Mouse (Mus musculus): Measurements from ENCODE around the gene Hamp2.

The Hamp2 gene

GRCm38 (mm10) chr7:30891746-30892145, 32.7 kb downstream of the Hamp2 start:
- DNase-seq (ENCODE audit: inconsistent ontology term) = no peak

DNA sequence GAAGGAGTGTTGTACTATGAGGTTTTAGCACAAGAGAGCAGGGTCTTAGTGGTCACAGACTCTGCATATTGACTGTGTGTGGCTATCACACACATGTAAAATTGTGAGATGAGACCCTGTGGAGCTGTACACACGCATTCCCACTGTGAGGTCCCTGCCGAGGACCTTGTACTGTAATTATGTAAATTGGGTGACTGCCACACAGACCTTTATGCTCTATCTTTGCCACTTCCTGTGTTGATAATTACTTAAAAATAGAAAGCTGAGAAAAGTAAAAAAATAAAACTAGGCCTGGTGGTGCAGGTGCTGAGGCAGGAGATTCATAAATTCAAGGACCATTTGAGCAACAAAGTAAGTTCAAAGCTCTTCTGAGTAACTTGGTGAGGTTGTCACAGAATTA, 33.8 kb downstream of the Hamp2 start:
- no peak for DNase-seq (ENCODE audit: inconsistent ontology term)

DNA sequence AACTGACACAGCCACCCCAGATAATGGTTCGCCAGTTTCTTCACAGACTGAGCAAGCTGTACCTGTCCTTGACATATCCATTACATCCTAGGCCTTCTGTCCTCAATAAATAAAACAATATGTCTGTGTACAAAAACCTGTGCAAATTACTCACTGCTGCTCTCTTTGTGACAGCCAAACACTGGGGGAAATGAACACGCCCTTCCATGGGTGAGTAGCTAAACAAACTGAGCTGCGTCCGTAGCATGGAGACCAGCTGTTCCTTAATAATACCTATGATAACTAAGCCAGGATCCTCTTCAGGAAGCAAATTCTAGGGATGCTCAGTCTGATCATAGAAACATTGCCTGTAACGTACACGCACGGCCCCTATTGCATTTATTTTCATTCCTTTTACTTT, 35.7 kb downstream of the Hamp2 start:
- DNase-seq (ENCODE audit: inconsistent ontology term) = no peak

DNA sequence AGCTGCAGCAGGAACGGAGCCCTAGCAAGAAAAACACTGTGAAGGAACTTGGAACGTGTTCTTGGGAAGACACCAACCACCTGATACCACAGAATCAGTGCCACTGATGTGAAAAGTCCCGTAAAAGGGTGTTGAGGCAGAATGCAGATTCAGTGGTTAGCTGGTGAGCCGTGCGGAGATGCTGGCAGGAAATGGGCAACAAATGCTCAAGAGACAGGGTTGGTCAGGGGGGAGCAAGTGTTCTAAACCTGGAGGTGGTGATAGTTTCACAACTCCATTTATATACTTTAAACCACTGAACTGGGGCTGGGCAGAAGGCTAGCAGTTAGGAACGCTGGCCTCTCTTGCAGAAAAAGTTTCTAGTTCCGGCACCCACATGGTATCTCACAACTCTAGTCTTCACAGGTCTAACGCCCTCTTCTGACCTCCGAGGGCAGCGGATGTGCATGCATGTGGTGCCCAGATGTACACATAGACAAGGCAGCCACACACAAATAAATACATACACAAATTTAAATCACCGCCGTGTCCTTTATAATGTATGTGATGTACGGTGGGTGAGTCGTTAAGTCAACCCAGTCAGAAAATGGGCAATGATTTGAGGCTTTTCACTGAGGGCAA, 36.8 kb downstream of the Hamp2 start:
- no peak for DNase-seq (ENCODE audit: inconsistent ontology term)

GRCm38 (mm10) chr7:30886852-30887251, 37.6 kb downstream of the Hamp2 start:
- DNase-seq (ENCODE audit: inconsistent ontology term) = no peak

GRCm38 (mm10) chr7:30884047-30884446, 40.4 kb downstream of the Hamp2 start:
- no peak for DNase-seq (ENCODE audit: inconsistent ontology term)

- DNase-seq (ENCODE audit: inconsistent ontology term) = no peak
These were observed 43.1 kb downstream of the Hamp2 start for GRCm38 (mm10) chr7:30881367-30881766.

DNA sequence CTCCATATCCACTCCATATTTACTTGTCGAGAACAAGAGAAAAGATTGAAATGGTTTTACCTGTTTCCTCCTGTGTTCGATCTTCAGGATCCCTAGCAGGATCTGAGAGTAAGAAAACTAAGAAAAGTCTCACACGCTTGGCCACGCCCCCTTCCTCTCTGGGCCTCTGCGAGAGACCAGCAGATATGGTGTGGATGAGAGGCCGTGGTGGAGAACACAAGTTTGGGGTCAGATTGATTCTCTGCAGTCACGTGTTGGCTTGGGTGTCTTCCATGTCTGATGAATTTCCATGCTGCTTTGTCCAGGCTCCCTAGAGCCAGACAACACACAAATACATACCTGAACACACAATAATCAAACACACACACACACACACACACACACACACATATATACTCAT, 44.3 kb downstream of the Hamp2 start, which contains the start of gene Cd22:
TSS of gene Cd22 (minus strand) at position 167 of the 400 bp plus-strand sequence.
- no peak for DNase-seq (ENCODE audit: inconsistent ontology term)

GRCm38 (mm10) chr7:30878950-30879349, 45.5 kb downstream of the Hamp2 start:
- no peak for DNase-seq (ENCODE audit: inconsistent ontology term)

- DNase-seq (ENCODE audit: inconsistent ontology term) = peak; percentile 19
These were observed 51.4 kb downstream of the Hamp2 start for GRCm38 (mm10) chr7:30873083-30873482.

All from Muller cell, postnatal 12 days (primary cell).